Mouse (Mus musculus) MEL (cell line): ENCODE results near the gene Ctrb1.

Source experiments
- CTCF ChIP-seq, 3 experiments: IDR thresholded peaks in 2 of 3; conservative IDR thresholded peaks in 1 of 3; 2 replicates each; pipeline ENCODE4 v1.5.1; 2011 to 2012; ENCODE audit warnings: low read length in 3 of 3, low read depth in 2 of 3, mild to moderate bottlenecking in 2 of 3, improper control_type of control experiment in 1 of 3, inconsistent platforms in 1 of 3, mixed read lengths in 1 of 3, moderate library complexity in 1 of 3; ENCODE audit not compliant: control insufficient read depth in 1 of 3, insufficient read depth in 1 of 3, poor library complexity in 1 of 3, severe bottlenecking in 1 of 3
- E2F4 ChIP-seq: IDR thresholded peaks from 2 replicates; pipeline ENCODE4 v1.6.1; 2011; ENCODE audit warnings: low read depth, low read length, improper control_type of control experiment, borderline replicate concordance
- EP300 ChIP-seq, 2 experiments: IDR thresholded peaks; 2 replicates each; pipeline ENCODE4 v1.6.1; 2011; ENCODE audit warnings: improper control_type of control experiment in 2 of 2, low read length in 2 of 2, low read depth in 1 of 2, mild to moderate bottlenecking in 1 of 2
- KAT2A ChIP-seq: conservative IDR thresholded peaks from 2 replicates; pipeline ENCODE4 v1.6.1; 2012; ENCODE audit warnings: low read depth, low read length, improper control_type of control experiment, inconsistent platforms
- MAFK ChIP-seq: IDR thresholded peaks from 2 replicates; pipeline ENCODE4 v1.6.1; 2011; ENCODE audit warnings: low read depth, mild to moderate bottlenecking, low read length, improper control_type of control experiment, borderline replicate concordance
- MAZ ChIP-seq: IDR thresholded peaks from 2 replicates; pipeline ENCODE4 v1.6.1; 2012; ENCODE audit warnings: low read depth, mild to moderate bottlenecking, inconsistent platforms, low read length, improper control_type of control experiment
- NRF1 ChIP-seq: IDR thresholded peaks from 2 replicates; pipeline ENCODE4 v1.6.1; 2014; ENCODE audit warnings: low read depth, mild to moderate bottlenecking, inconsistent platforms, low read length, improper control_type of control experiment, moderate library complexity; ENCODE audit not compliant: poor library complexity, insufficient read depth, severe bottlenecking
- POLR2A ChIP-seq, 2 experiments: IDR thresholded peaks; 2 replicates each; pipeline ENCODE4 v1.6.1; 2011 to 2012; ENCODE audit warnings: low read length in 2 of 2, mild to moderate bottlenecking in 2 of 2, control low read depth in 1 of 2, improper control_type of control experiment in 1 of 2, low read depth in 1 of 2, moderate library complexity in 1 of 2; ENCODE audit not compliant: control insufficient read depth in 1 of 2, insufficient read depth in 1 of 2, poor library complexity in 1 of 2
- TAL1 ChIP-seq: IDR thresholded peaks from 2 replicates; pipeline ENCODE4 v1.6.1; 2012; ENCODE audit warnings: mild to moderate bottlenecking, inconsistent platforms, low read length, moderate library complexity, mixed read lengths
- ZC3H11A ChIP-seq: IDR thresholded peaks from 2 replicates; pipeline ENCODE4 v1.6.1; 2012; ENCODE audit warnings: low read depth, mild to moderate bottlenecking, inconsistent platforms, low read length, improper control_type of control experiment
- ZKSCAN1 ChIP-seq: IDR thresholded peaks from 2 replicates; pipeline ENCODE4 v1.6.1; 2012; ENCODE audit warnings: low read depth, mild to moderate bottlenecking, inconsistent platforms, low read length, improper control_type of control experiment, moderate library complexity

DNA sequence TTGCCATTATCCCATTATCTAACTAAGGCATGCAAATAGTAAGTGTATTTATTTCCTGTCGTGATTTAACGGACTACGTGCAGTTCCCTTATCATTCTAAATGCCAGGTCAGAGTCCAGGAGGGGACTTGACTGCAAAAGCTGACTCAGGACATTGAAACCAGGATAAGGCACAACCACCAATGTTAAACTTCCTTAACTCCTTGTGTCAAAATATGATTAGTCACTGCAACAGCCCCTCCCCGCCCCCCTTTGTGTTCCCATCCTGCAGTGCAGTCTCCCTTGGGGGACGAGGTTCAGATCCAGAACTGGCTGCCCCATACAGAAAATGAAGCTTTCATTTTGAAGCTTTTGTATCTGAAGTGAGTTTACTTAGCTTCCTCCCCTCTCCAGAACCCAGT, 48.3 kb downstream of the Ctrb1 start:
- TF ChIP-seq CTCF (IDR thresholded peaks at IDR 0.05 in 2 of 3, conservative IDR thresholded peaks at IDR 0.05 in 1 of 3; ENCODE audit: control insufficient read depth in 1 of 3, insufficient read depth in 1 of 3, low read depth in 2 of 3, low read length in 3 of 3, poor library complexity in 1 of 3, severe bottlenecking in 1 of 3) = no peak
- TF ChIP-seq ZKSCAN1 = no peak
- TF ChIP-seq EP300 (IDR thresholded peaks at IDR 0.05; ENCODE audit: low read depth in 1 of 2, low read length in 2 of 2) = peak; percentile 92 to 97
- no peak for TF ChIP-seq E2F4
- no peak for TF ChIP-seq POLR2A (IDR thresholded peaks at IDR 0.05; ENCODE audit: control insufficient read depth in 1 of 2, insufficient read depth in 1 of 2, low read depth in 1 of 2, low read length in 2 of 2, poor library complexity in 1 of 2)
- no peak for TF ChIP-seq ZC3H11A
- TF ChIP-seq KAT2A = no peak
- peak; percentile 32 for TF ChIP-seq MAZ
- TF ChIP-seq NRF1 = no peak
- TF ChIP-seq TAL1 = peak; percentile 66
- TF ChIP-seq MAFK = peak; percentile 95
